Mouse (Mus musculus): ENCODE measurements around the gene 1700011M02Rik. TPM values are rescaled to one million over a fixed set of nuclear protein-coding genes. Genes with fewer than 3 reads are reported as not detected.

Gene 1700011M02Rik
- not detected in 2 replicates for polyA plus RNA-seq (2012; rRNA removed)

DNA sequence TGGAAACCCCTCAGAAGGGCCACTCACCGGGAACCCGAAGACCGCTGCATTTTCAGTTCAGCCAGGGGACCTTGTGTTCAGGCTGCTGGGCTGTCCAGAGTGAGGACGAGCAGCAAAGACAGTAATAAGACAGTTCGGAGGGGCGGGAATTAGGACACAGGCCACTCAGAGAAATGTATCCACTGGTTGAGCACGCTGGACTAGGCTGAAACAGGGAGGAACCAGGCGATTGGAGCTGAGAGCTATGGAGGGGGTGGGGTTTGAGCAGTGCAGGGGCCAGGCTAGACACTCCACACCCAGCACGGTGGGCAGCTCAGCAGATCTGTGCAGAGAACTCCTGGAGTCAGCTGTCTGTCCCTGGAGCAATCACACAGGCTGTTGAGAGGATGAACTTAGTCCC is at the start of gene 1700011M02Rik, which contains the start of gene Dmrtc1a:
TSS of gene 1700011M02Rik (plus strand) at position 319 of the 400 bp plus-strand sequence.
TSS of gene Dmrtc1a (minus strand) at position 101 of the 400 bp plus-strand sequence.

DNA sequence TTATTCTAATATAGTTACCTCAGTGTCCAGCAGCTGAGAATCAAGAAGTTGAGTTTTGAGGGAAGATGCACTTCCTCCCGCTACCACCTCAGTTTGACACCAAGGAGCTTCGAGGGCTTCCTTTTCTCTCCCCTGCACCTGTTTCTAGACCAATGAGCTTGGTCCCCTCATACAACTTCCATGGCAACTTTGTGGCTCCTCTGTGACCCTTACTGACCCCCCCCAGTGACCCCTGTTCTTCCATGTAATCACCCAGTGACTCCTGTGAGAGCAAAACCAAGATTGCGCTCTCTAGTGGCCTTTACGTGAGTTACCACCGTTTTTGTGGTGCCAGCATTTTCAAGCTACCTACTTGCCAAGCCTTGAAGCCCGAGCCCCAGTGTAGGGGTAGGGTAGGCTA is 40.8 kb upstream of the 1700011M02Rik start, which contains the start of gene 1700031F05Rik:
TSS of gene 1700031F05Rik (minus strand) at position 101 of the 400 bp plus-strand sequence.

DNA sequence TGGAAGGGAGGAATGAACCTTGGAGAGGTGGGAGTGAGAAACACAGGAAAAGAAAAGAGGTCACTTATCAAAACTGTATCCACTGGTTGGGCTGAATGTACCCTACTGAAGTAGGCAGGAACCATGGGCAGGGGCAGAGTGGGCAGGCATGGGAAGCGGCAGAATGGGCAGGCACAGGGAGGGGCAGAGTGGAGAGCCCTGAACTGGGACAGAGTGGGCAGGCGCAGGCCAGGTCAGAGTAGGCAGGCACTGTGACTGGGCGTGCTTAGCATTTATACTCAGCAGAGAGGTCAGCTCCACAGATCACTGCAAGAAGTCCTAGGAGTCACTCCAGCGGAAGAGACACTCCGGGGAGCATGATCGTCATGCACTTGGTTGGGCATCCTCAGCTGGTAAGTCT is 19.4 kb downstream of the 1700011M02Rik start, which contains the start of gene 1700018G05Rik:
TSS of gene 1700018G05Rik (plus strand) at position 301 of the 400 bp plus-strand sequence.

Other genes with a start within 250 kb of the 1700011M02Rik start
- gene Gm3880, start 221.9 kb upstream of the 1700011M02Rik start, polyA plus RNA-seq (2012; rRNA removed): not detected in 2 replicates
- gene Gm9112, start 201.3 kb upstream of the 1700011M02Rik start, polyA plus RNA-seq (2012; rRNA removed): not detected in 2 replicates
- not detected in 2 replicates for gene Dmrtc1b, start 201.0 kb upstream of the 1700011M02Rik start, polyA plus RNA-seq (2012; rRNA removed)
- gene Dmrtc1c1, start 105.9 kb upstream of the 1700011M02Rik start, polyA plus RNA-seq (2012; rRNA removed): not detected in 2 replicates
- not detected in 2 replicates for gene Dmrtc1c2, start 54.3 kb upstream of the 1700011M02Rik start, polyA plus RNA-seq (2012; rRNA removed)
- not detected in 2 replicates for gene 1700031F05Rik, start 40.9 kb upstream of the 1700011M02Rik start, polyA plus RNA-seq (2012; rRNA removed)
- 0.03 TPM in 1 of 2 replicates, not detected in the other for gene Dmrtc1a, start 218 bp upstream of the 1700011M02Rik start, polyA plus RNA-seq (2012; rRNA removed)
- gene 1700018G05Rik, start 19.5 kb downstream of the 1700011M02Rik start, polyA plus RNA-seq (2012; rRNA removed): not detected in 2 replicates